In the genomic region with DNA sequence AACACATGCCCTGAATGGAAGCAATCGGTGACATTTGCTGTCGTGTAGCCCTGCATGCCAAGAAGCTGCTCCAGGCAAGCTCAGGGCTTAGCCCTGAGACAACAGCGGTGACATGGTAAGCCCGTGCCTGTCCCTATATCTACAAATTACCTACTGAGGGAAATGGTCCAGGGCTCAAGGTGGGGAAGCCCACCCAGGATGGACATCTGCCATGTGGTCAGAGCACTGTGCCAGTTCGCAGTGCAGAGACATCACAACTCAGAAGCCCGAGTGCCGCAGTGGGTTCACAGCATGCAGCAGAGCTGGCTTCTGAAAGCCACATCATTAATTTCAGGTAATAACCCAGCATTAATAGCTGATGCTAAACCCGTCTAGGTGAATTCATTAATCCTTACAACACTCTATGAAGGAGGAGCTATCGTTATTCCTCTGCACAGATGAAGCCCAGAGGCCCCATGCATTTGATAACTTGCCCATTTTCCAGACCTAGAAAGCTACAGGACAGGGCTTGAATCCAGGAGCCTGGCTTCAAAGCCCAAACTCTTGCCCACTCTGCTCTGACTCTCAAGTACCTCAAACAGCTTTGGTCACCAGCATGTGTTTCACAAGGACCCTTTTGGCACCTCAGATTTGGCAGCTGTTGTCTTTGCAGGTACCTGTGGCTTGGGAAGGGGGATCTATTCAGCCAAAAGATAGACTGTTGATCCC, we compare ENCODE assay signal across 20 mouse cellular contexts.
DNase-seq lines count a peak whose midpoint lies in the region; ATAC-seq lines count a peak whose summit lies in the region.
"Had no signal": no experiment of that assay in that cellular context is flagged by ENCODE, and none has a peak within 500 bp of the region (broad histone marks: within the 10 kb centered on the region; RNA-seq: fewer than 3 reads in every experiment).

No protein-coding gene starts in this region.

- ATAC-seq in hindbrain, embryonic 16.5 days, result 0 out of 2 replicates have a peak, but pooled peaks have one; percentile 52
- ATAC-seq: activated CD4-positive, CD25-positive, alpha-beta regulatory T cell, adult 4 months; CD4-positive, CD25-positive, alpha-beta regulatory T cell, adult 4 months; forebrain, embryonic 13.5 days; forebrain, embryonic 15.5 days; forebrain, postnatal 0 days; Patski had no signal

- H3K9me3 ChIP-seq in hindbrain, embryonic 16.5 days (ENCODE audit: control insufficient read depth, low read length), result no peaks in the 10 kb centered on the region
- no peaks in the 10 kb centered on the region for H3K9me3 ChIP-seq in hindbrain, embryonic 10.5 days
- H3K9me3 ChIP-seq: embryonic facial prominence, embryonic 10.5 days; embryonic facial prominence, embryonic 12.5 days; forebrain, embryonic 13.5 days; forebrain, embryonic 15.5 days; G1E had no signal

- H3K27ac ChIP-seq in hindbrain, embryonic 16.5 days (ENCODE audit: low read depth, low read length), result no peak overlapping the region
- H3K27ac ChIP-seq in hindbrain, embryonic 10.5 days, result no peak overlapping the region
- H3K27ac ChIP-seq: embryonic facial prominence, embryonic 10.5 days; embryonic facial prominence, embryonic 12.5 days; forebrain, embryonic 13.5 days; forebrain, embryonic 15.5 days had no signal

- no peaks in the 10 kb centered on the region for H3K4me1 ChIP-seq in hindbrain, embryonic 16.5 days (ENCODE audit: control insufficient read depth, insufficient read depth, low read depth, low read length)
- no peaks in the 10 kb centered on the region; the same call in 1 of the 2 replicates for H3K4me1 ChIP-seq in hindbrain, embryonic 10.5 days (replicated peaks)
- H3K4me1 ChIP-seq: forebrain, embryonic 13.5 days; forebrain, embryonic 15.5 days had no signal

- no peaks in the 10 kb centered on the region for H3K27me3 ChIP-seq in hindbrain, embryonic 16.5 days (replicated peaks; ENCODE audit: control insufficient read depth, insufficient read depth, low read length)
- H3K27me3 ChIP-seq in hindbrain, embryonic 10.5 days (ENCODE audit: insufficient read depth, poor library complexity, severe bottlenecking), result no peaks in the 10 kb centered on the region
- H3K27me3 ChIP-seq: embryonic facial prominence, embryonic 12.5 days; forebrain, embryonic 13.5 days; forebrain, embryonic 15.5 days had no signal

- WGBS in hindbrain, embryonic 16.5 days, result 78% methylated on average over 9 of the region's 9 CpGs
- 89% methylated on average over 9 of the region's 9 CpGs for whole genome bisulfite sequencing in hindbrain, embryonic 10.5 days

- H3K9ac ChIP-seq in hindbrain, embryonic 16.5 days (ENCODE audit: low read depth, low read length), result no peak overlapping the region
- H3K9ac ChIP-seq: embryonic facial prominence, embryonic 12.5 days; forebrain, embryonic 13.5 days; forebrain, embryonic 15.5 days; forebrain, postnatal 0 days had no signal

- no peak overlapping the region for H3K4me3 ChIP-seq in hindbrain, embryonic 16.5 days (ENCODE audit: low read length)
- no peak overlapping the region for H3K4me3 ChIP-seq in hindbrain, embryonic 10.5 days
- H3K4me3 ChIP-seq: embryonic facial prominence, embryonic 10.5 days; embryonic facial prominence, embryonic 12.5 days; forebrain, embryonic 13.5 days; forebrain, embryonic 15.5 days had no signal

- peak; percentile 81 to 85 for DNase-seq in cerebellum, postnatal 10 days
- no peak for DNase-seq in cerebellum, adult 11-12 months
- DNase-seq in cerebellum, postnatal 25 days, result peak; percentile 36 to 39
- no peak for DNase-seq in cerebellum, adult 18-20 months
- DNase-seq in hindbrain, embryonic 10.5 days (ENCODE audit: low spot score), result no peak
- peak; percentile 13 for DNase-seq in lung, postnatal 10 days
- no peak for DNase-seq in lung, postnatal 4 days
- DNase-seq: adrenal gland, adult 8-10 months; cerebellum, adult 2 months; cerebellum, adult 9-11 months; forebrain, postnatal 0 days had no signal

- no peak overlapping the region for H3K4me2 ChIP-seq in hindbrain, embryonic 16.5 days (ENCODE audit: low read length)
- H3K4me2 ChIP-seq: embryonic facial prominence, embryonic 12.5 days; forebrain, embryonic 13.5 days; forebrain, embryonic 15.5 days had no signal

- H3K36me3 ChIP-seq in hindbrain, embryonic 16.5 days (ENCODE audit: control insufficient read depth, insufficient read depth, low read length), result no peaks in the 10 kb centered on the region
- H3K36me3 ChIP-seq in hindbrain, embryonic 10.5 days, result no peaks in the 10 kb centered on the region
- H3K36me3 ChIP-seq: embryonic facial prominence, embryonic 10.5 days; embryonic facial prominence, embryonic 12.5 days; forebrain, embryonic 15.5 days; G1E had no signal

Comparison
In these comparisons a context has a peak if more than half of its experiments do, and no peak if none do; other contexts are left out.
1. DNase-seq: peak in cerebellum, postnatal 10 days (2 of 2), cerebellum, postnatal 25 days (2 of 2) and lung, postnatal 10 days (single experiment); none in cerebellum, adult 11-12 months (single experiment), cerebellum, adult 18-20 months (0 of 2), hindbrain, embryonic 10.5 days (single experiment) and lung, postnatal 4 days (0 of 2).